Mouse (Mus musculus): Measurements from ENCODE around the gene Ntn5.

Ntn5 gene

DNA sequence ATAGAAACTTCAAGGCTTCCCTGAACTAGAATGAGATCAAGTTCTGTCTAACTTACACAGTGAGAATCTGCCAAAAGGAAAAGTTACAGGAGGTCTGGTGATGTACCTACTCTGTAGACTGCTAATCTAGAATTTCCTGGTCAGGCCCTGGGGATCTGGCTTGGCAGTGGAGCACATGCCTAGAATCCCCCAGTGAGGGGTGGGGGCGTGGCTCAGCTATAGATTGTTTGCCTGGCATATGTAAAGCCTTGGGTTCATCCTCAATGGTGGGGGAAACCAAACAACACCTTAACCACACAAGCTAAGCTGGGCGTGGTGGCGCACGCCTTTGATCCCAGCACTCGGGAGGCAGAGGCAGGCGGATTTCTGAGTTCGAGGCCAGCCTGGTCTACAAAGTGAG, 14.1 kb downstream of the Ntn5 start:
- DNase-seq (ENCODE audit: extremely low read depth, low read depth) = no peak

DNA sequence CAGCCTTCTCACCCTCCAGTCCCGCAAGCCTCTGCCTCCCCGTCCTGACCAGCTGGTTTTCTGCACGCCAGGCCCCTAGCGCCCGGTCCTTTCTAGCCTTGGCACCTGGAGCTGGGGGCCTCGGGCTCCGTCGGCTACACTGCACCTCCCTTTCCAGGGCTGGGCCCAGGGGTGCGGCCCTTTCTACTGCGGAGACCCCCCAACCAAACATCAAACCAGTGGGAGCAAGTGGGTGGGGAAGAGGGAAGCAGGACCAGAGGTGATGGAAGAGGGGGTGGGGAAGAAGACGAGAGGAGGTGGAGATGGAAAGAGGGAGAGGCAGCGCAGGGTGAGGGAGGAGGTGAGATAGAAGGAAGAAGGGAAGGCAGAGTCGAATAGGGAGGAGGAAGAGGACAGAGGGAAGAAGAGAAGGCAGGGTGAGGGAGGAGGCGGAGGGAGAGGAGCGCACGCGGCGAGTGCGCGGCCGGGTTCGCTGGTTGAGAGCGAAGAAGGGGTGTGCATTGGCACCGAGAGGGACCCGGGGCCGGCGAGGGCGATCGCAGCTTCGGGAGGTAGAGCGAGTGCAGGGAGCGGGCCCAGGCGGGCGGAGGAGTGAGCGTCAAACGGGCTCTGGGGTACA, 15.8 kb downstream of the Ntn5 start, which contains the start of gene Car11:
Car11 (plus strand) TSS at position 321 of the 619 bp plus-strand sequence.
- no peak for DNase-seq (ENCODE audit: extremely low read depth, low read depth)

DNA sequence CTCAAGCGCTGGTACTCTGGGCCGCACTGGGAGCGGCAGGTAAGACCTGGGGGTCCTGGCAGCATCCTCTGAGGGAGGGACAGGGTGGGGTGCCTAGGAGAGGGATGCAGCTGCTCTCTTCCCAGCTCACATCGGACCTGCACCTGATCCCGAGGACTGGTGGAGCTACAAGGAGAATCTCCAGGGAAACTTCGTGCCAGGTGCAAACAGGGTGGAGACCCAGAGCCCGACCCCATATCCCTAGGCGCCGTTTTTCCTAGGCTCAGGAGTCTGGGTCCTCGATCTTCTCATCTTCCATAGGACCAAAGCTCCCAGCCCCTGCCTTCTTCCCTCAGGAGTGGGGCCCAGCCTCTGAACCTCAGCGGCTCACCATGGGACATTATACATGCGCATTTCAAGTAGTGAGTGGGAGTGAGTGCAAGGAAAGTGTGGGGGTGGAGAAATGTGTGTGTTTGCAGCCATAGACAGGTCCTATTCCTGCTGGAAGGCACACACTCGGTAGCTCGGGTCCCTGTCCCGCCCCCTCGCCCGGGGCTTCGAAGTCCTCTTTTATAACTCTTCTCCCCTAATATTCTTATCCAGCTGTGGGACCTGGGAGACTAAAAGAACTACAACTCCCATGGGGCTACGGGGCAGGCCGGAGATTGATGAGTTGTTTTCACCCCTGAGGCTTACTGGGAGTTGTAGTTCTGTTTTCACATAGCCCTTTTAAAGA, 16.6 kb downstream of the Ntn5 start:
- DNase-seq (ENCODE audit: extremely low read depth, low read depth) = peak; percentile 63

DNA sequence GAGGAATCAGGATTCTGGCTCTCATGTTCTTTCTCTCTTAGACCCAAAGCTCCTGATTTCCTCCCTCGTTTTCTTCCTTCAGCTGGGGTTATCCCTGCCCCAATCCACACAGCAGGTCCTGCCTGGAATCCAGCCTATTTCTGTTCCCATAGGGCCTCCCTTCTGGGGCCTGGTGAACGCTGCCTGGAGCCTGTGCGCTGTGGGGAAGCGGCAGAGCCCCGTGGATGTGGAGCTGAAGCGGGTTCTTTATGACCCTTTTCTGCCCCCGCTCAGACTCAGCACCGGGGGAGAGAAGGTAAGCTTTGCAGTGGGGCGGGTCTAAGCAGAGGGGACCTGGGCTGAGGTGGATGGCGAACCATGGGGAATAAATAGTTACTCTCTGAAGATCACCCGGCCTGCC, 17.2 kb downstream of the Ntn5 start:
- no peak for DNase-seq (ENCODE audit: extremely low read depth, low read depth)

DNA sequence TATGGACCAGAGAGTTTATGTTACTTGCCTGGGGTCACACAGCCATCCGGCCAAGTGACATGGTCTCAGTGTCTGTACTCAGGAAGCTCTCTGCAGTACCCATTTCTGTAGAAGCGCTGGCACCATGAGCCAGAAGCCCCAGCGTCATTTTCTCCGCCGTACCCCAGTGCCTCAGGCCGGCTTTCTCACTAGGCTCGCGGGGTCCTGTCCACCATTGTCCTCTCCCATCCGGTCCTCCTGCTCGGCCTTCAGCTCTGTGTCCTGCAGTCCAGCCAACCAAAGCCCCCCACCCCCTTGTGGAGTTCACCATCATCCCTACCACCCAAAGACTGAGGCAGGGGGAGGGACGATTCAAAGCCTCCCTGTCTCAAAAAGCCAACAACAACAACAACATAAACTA, 17.8 kb downstream of the Ntn5 start:
- DNase-seq (ENCODE audit: extremely low read depth, low read depth) = no peak

DNA sequence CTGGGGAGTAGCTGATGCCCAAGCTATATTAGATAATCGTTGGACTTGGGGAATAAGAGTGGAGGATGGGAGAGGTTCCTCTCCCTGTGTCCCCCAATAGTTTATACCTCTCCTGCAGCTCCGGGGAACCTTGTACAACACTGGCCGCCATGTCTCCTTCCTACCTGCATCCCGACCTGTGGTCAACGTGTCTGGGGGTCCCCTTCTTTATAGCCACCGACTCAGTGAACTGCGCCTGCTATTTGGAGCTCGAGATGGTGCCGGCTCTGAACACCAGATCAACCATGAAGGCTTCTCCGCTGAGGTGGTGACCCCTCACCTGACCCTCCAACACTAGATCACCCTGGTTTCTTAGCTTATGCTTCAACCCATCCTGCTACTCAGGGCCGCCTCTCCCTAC, 18.5 kb downstream of the Ntn5 start:
- no peak for DNase-seq (ENCODE audit: extremely low read depth, low read depth)

DNA sequence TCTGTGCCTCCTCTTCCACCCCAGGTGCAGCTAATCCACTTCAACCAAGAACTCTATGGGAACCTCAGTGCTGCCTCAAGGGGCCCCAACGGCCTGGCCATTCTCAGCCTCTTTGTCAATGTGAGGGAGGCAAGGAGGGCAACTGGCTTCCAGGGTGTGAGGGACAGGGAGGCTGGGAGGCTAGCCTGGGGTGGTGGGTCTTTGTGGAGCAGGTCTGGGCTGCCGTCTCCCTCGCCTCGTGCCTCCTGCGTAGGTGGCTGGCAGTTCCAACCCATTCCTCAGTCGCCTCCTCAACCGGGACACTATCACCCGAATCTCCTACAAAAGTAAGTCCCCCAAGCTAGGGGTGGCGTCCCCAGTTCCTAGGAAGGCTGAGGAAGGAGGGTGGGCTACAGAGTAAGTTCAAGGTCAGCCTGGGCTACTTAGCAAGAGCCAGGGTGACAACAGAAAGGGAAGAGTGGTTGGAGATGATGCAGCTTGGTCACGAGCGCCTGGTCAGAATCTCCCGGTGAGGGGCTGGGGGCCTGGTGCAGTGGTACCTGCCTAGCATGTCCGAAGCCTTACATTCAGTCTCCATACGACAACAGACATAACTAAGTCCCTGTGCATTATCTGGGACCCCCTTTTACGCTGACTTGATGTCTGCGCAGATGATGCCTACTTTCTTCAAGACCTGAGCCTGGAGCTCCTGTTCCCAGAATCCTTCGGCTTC, 19.1 kb downstream of the Ntn5 start:
- no peak for DNase-seq (ENCODE audit: extremely low read depth, low read depth)

DNA sequence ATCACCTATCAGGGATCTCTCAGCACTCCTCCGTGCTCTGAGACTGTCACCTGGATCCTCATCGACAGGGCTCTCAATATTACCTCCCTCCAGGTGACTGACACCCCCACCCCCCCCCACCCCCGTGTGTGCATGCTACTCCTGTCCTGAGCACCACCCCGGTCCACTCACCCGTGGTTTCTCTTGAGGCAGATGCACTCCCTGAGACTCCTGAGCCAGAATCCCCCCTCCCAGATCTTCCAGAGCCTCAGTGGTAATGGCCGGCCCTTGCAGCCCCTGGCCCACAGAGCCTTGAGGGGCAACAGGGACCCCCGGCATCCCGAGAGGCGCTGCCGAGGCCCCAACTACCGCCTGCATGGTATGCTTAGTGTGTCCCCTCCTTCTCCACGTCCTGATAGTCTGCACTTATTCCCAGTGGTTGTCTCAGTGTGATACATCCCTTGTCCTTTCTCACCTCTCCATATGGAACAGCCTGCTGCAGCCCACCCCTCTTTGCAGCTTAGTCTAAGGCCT, 19.8 kb downstream of the Ntn5 start:
- DNase-seq (ENCODE audit: extremely low read depth, low read depth) = no peak

DNA sequence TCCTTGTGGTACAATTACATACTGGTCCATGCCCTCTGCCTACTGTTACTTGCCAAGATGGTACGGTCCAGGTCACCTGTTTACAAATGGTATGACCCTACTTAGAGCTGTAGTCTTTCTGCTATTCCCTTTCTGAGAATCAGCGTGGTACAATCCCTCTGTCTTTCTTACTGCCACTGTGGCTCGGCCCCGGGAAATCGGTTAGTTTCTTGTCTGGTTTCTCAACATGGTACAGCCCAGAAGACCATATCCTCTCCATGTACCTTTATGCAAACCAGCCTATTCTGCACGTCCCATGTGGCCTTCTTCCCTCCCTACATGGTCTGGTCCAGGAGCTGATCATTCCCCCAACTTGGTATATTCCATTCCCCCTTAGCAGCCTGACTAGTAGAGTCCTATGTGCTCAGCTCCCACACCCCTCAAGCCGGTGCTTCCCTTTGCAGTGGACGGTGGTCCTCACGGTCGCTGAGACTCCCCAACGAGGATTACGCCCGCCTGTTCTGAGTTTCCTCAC, 20.3 kb downstream of the Ntn5 start:
- peak; percentile 88 for DNase-seq (ENCODE audit: extremely low read depth, low read depth)

DNA sequence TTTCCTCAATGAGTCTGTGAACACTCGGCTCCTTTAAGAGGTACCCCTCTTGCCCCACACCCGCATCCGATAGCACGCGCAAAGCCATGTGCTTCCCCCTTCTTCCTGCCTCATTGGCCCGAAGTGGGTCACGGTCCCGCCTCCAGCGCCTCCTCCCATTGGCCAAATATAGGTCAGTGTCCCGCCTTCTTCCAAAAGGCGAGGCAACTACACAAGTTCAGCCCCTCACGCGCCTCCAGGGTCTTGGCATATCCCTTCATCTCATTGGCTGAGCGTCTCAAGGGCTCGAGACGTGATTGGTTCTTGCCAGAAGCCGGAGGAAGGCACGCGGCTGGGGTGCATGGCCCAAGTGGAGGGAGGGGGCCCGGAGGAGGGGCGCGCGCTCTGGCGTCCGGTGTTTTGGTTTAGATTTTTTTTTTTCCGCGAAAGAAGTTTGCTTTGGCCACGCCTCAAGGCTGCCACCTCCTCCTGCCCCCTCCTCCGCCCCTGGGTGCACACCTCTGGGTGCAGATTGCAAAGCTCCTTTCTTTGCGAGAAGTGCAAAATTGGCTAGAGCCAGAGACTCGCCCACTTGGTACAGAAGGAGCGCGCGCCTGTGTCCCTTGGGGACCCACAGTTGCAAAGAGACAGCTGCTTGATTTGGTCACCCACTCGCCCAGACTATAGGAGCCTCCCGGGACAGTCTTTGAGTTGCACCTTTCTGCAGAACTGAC, 21.1 kb downstream of the Ntn5 start, which contains the start of gene Dbp:
Dbp (plus strand) TSS at position 359 of the 713 bp plus-strand sequence.
- DNase-seq (ENCODE audit: extremely low read depth, low read depth) = peak; percentile 99

DNA sequence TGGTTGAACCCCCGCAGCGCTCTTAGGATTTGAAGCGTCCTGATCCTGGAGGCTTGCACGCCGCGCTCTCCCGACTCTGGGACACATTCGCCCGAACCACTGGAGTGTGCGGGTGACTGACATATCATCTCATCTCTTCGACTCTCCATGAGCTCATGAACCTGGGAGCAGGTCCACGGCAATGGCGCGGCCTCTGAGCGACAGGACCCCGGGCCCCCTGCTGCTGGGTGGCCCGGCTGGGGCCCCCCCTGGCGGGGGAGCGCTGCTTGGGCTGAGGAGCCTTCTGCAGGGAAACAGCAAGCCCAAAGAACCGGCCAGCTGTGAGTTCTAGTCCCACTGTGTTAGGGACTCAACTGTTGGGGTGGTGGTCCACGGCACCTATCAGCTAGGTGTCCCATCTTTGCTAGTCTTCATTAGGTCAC, 21.6 kb downstream of the Ntn5 start:
- DNase-seq (ENCODE audit: extremely low read depth, low read depth) = no peak

DNA sequence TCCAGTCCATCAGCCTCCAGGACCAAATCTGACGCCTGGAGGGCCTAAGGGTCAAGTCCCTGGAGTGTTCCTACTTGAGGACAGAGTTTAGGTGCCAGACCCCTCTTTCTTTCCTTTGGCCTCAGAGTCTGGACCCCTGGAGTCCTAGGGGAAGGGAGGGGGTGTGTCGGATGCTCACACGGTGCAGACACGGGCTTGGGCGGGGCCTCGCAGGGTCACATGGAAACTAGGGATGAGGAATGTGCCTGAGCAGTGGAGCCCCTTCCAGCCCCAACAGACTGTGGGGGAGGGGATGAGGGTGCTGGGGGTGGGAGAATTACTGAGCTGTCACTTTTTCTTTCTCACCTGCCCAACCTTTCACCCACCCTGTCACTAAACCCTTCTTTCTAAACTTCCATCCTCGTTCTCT, 22.1 kb downstream of the Ntn5 start:
- DNase-seq (ENCODE audit: extremely low read depth, low read depth) = peak; percentile 52

DNA sequence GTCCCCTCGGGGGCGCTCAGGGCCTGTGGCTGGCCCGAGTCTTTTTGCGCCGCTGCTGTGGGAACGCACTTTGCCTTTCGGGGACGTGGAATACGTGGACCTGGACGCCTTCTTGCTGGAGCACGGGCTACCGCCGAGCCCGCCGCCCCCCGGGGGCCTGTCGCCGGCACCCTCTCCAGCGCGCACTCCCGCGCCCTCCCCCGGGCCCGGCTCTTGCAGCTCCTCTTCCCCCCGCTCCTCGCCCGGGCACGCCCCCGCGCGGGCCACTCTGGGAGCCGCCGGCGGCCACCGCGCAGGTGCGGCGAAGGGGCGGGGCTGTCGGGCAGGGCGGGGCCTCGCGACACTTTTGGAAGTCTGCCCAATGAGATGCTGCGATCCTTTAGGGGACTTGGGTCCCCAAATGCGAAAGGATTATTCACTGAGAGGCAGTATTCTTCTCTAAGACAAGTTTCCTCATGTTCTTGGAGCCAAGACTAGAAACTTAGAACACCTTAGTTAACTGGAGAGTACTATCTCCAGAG, 23.0 kb downstream of the Ntn5 start:
- peak; percentile 61 for DNase-seq (ENCODE audit: extremely low read depth, low read depth)

DNA sequence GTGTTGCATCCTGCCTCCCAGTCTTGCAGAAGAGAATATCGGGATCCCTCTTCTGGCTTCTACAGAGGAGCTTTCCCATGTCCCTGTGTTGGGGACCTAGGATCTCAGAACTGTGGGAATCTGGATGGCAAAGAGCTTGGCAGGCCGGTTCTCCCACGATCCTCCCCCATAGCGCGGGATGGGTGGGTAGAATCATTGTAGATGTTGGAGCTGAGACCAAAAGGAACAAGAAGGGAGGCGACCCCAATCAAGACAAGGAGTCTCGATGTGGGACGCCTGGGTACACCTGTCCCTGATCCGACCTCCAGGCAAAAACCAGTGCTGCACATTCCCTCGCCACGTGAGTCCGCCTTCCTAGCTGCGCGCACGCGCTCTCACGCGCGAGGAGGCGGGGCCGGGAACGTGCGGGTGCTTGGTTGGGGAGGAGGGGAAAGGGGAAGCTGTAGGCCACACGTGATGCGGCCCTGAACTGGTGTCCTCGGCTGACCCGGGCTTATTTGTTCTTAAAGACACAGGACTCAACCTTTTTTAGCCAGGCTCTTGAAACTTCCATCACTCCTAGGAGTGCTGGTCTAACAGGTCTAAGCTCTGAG, 23.6 kb downstream of the Ntn5 start:
- peak; percentile 88 for DNase-seq (ENCODE audit: extremely low read depth, low read depth)

DNA sequence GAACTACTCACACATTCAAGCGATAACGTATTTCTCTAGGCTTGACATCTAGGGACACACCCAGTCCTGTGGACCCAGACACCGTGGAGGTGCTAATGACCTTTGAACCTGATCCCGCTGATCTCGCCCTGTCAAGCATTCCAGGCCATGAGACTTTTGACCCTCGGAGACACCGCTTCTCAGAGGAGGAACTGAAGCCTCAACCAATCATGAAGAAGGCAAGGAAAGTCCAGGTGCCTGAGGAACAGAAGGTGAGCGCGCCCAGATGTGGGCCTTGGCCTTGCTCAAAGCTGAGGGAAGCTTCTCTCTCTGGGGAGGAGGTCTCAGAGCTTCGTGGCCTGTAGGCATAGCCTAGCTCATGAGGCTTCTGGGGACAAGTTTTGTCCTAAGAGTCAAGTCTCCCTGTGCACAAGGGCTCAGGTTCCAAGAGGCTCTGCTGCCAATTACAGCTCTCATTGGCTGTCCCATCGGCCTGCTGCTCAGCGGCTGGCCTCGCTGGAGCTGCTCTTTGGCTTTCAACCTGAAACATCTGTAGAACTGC, 24.5 kb downstream of the Ntn5 start:
- peak; percentile 32 for DNase-seq (ENCODE audit: extremely low read depth, low read depth)

DNA sequence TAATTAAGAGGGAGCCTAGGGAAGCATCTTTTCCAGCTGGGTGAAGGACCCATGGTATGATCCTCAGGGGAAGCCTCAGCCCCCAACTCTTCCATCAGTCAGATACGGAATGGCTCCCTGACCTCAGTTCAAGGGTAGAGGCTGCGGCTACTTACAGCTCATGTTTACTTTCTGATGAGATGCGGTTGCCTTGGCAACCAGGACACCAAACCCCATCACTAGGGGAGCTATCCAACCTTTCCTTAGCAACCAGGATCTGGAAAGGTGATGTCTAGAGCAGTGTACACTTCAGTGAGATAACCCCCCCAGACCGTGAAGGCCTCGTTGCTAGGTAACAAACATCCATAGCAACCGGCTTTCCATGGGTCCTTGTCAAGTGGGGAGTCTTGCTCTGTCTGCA, 25.2 kb downstream of the Ntn5 start:
- no peak for DNase-seq (ENCODE audit: extremely low read depth, low read depth)

DNA sequence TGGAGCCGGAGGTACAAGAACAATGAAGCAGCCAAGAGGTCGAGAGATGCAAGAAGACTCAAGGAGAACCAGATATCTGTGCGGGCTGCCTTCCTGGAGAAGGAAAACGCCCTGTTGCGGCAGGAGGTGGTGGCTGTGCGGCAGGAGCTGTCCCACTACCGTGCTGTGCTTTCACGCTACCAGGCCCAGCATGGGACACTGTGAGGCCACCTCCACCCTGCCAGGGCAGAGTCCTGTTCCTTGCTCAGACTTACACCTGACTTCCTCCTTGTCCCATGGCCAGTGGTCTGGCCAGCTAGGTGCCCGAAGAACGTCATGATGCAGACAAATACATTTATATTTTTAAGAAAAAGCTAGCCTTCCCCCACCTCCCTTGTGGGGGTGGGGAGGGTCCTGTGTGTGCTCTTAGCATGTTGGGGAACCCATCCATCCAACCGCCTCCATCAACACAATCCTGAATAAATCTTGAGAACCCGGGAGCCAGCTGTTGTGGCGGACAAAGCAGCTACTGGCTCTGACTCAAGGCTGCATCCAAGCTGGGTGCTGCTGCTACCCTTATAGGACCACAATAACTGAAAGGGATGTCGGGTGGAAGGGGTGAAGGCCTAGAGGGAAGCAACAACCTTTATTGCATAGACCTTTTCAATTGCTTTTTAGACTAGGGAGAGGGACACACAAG, 26.0 kb downstream of the Ntn5 start:
- DNase-seq (ENCODE audit: extremely low read depth, low read depth) = no peak

DNA sequence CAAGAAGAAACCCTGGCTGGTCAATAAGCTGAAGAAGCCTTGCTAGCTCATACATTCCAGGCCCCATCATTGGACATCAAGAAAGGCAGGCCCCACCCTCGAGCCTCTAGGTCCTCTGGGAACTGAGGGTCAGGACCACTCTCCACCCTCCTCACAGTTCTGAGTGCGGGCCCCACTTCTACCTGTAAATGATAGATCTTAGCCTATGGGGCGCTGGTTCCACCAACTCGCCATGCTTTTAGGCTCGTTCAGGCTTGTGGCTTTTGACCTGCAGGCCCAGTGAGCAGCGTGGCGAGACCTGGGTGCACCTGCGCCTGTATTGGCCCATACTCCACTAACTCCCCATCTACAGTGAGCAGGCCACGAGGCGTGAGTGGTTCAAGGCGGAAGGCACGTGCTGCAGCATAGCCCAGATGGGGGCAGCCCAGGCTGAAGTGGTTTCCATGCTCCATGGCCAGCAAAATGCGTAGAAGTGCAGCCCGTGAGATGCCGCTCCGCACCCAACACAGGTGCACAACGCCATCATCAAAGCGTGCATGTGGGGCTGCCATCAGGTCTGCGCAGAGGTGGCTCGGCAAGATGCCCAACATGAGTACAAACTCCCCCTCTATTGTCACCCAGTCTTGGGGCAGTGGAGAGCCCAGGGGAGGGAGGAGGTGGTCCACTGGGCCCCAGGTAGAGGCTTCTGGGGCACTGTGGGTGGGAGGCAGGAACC, 26.8 kb downstream of the Ntn5 start:
- no peak for DNase-seq (ENCODE audit: extremely low read depth, low read depth)

DNA sequence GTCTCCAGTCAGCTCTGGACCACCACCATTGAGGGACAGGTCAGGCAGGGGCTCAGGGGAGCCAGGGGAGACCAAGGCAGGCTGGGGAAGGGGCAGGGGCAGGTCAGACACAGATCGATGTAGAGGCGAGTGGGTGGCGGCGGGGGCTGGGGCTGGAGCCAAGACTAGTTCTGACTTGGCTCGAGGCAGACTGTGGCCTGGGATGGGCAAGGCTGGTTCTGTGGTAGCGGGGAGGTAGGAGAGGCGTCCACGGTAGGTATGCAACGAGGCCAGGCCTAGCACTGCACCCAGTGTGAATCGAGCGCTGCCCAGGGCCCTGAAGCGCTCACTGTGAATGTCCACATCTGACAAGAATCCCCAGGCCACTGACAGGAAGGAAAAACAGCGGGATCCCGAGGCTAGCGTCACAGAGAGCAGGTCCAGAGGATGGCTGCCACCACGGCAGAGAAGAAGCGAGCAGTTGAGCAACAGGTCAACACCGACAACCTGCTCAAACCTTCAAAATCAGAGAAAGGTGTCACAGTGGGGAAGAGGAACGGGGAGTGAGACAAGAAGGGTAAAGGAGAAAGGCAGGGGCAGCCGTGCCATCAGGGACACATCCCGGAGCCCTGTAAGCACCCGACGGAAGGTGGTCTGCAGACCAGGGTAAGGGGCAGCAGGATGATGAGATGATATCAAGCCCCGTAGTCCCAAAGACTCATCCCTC, 27.6 kb downstream of the Ntn5 start:
- no peak for DNase-seq (ENCODE audit: extremely low read depth, low read depth)
